Mouse (Mus musculus) ES-E14 (cell line): ENCODE data around the gene Afap1.

ENCODE experiments used
- CHD2 ChIP-seq: IDR thresholded peaks from 2 replicates; pipeline ENCODE4 v1.6.1; 2014; ENCODE audit warnings: mild to moderate bottlenecking, low read depth, low read length, inconsistent platforms
- HCFC1 ChIP-seq: IDR thresholded peaks from 2 replicates; pipeline ENCODE4 v1.6.1; 2012; ENCODE audit warnings: low read length, inconsistent platforms, borderline replicate concordance; ENCODE audit not compliant: insufficient read depth
- MAFK ChIP-seq: IDR thresholded peaks from 2 replicates; pipeline ENCODE4 v1.6.1; 2014; ENCODE audit warnings: mild to moderate bottlenecking, low read depth, low read length, inconsistent platforms; ENCODE audit not compliant: insufficient read depth
- ZC3H11A ChIP-seq: IDR thresholded peaks from 2 replicates; pipeline ENCODE4 v1.6.1; 2012; ENCODE audit warnings: low read depth, mild to moderate bottlenecking, inconsistent platforms, low read length, borderline replicate concordance
- ZNF384 ChIP-seq: IDR thresholded peaks from 2 replicates; pipeline ENCODE4 v1.6.1; 2012; ENCODE audit warnings: low read depth, low read length, inconsistent platforms

GRCm38 (mm10) chr5:35879199-35879598, 13.9 kb upstream of the Afap1 start:
- TF ChIP-seq CHD2: no peak
- no peak for TF ChIP-seq HCFC1
- TF ChIP-seq MAFK: no peak
- TF ChIP-seq ZNF384: no peak
- no peak for TF ChIP-seq ZC3H11A
